7 mouse cellular contexts compared by ENCODE assay signal in genomic region chr16:18876442-18877308, GRCm38 (mm10). TPM values are rescaled to one million over a fixed set of nuclear protein-coding genes. Genes with fewer than 3 reads are reported as not detected.
A peak's percentile ranks its signal among the peaks of the same experiment; 100 is the strongest.
DNase-seq lines count a peak whose midpoint lies in the region; ATAC-seq lines count a peak whose summit lies in the region.

TSS of gene Mrpl40 (minus strand) at chr16:18876862.
TSS of gene Hira (plus strand) at chr16:18877037.

- H3K4me1 ChIP-seq in intestine, embryonic 16.5 days (ENCODE audit: control insufficient read depth, insufficient read depth, low read length), result 0 out of 2 replicates have a peak, but pooled peaks cover 6% of the 10 kb centered on the region
- peaks cover 8% of the 10 kb centered on the region for H3K4me1 ChIP-seq in midbrain, embryonic 11.5 days (ENCODE audit: control insufficient read depth, insufficient read depth, low read length)

- peak within 1 kb of the TSS; percentile 94 for H3K4me3 ChIP-seq in intestine, embryonic 16.5 days (ENCODE audit: low read length)
- H3K4me3 ChIP-seq in midbrain, embryonic 11.5 days (ENCODE audit: low read depth, low read length), result peak within 1 kb of the TSS; percentile 97

- no peaks in the 10 kb centered on the region for H3K9me3 ChIP-seq in intestine, embryonic 16.5 days (ENCODE audit: control insufficient read depth, low read length)
- H3K9me3 ChIP-seq in midbrain, embryonic 11.5 days (ENCODE audit: control insufficient read depth, low read length), result no peaks in the 10 kb centered on the region

- WGBS in intestine, embryonic 16.5 days, result under 1% methylated on average over 77 of the region's 93 CpGs
- WGBS in midbrain, embryonic 11.5 days, result under 1% methylated on average over 92 of the region's 93 CpGs

- peak within 1 kb of the TSS; percentile 62 for H3K4me2 ChIP-seq in intestine, embryonic 16.5 days (ENCODE audit: low read depth, low read length)
- H3K4me2 ChIP-seq in midbrain, embryonic 11.5 days, result peak within 1 kb of the TSS; percentile 74

- H3K36me3 ChIP-seq in intestine, embryonic 16.5 days (ENCODE audit: control insufficient read depth, insufficient read depth, low read length), result 0 out of 2 replicates have a peak, but pooled peaks cover 3% of the 10 kb centered on the region
- peaks cover 10% of the 10 kb centered on the region; the same call in 1 of the 2 replicates for H3K36me3 ChIP-seq in midbrain, embryonic 11.5 days (ENCODE audit: control insufficient read depth, insufficient read depth, low read length)

- H3K27me3 ChIP-seq in intestine, embryonic 16.5 days (replicated peaks; ENCODE audit: control insufficient read depth, insufficient read depth, low read length), result no peaks in the 10 kb centered on the region
- H3K27me3 ChIP-seq in midbrain, embryonic 11.5 days (ENCODE audit: control insufficient read depth, insufficient read depth, low read length), result no peaks in the 10 kb centered on the region

- peak within 1 kb of the TSS; percentile 94 for H3K27ac ChIP-seq in intestine, embryonic 16.5 days (ENCODE audit: low read length)
- peak within 1 kb of the TSS; percentile 91 for H3K27ac ChIP-seq in midbrain, embryonic 11.5 days (ENCODE audit: low read depth, low read length)

- ATAC-seq in intestine, embryonic 16.5 days, result peak; percentile 95
- peak; percentile 94 for ATAC-seq in midbrain, embryonic 11.5 days (ENCODE audit: low FRiP score)

- peak within 1 kb of the TSS; percentile 89 for H3K9ac ChIP-seq in intestine, embryonic 16.5 days (ENCODE audit: low read depth, low read length)
- peak within 1 kb of the TSS; percentile 95 for H3K9ac ChIP-seq in midbrain, embryonic 11.5 days (ENCODE audit: low read length)

- intact Hi-C loops in left cerebral cortex, postnatal 36 days (cut with DNase I), result loop anchor here (2.0 kb wide), 1 partner anchor 64 kb away; no protein-coding TSS in a partner anchor

- peak; percentile 98 for DNase-seq in adrenal gland, adult 2 months
- peak; percentile 81 for DNase-seq in embryo, embryonic 11.5 days (ENCODE audit: low read depth, low spot score)
- peak; percentile 96 for DNase-seq in gastrocnemius, postnatal 4 days (ENCODE audit: low spot score in 2 of 2)
- peak; percentile 92 to 94 for DNase-seq in left cerebral cortex, postnatal 36 days (ENCODE audit: low spot score in 2 of 2)
- DNase-seq in midbrain, embryonic 11.5 days (ENCODE audit: low spot score, missing footprints), result peak; percentile 99
- peak; percentile 85 for DNase-seq in skeletal muscle tissue, adult 2 months (ENCODE audit: low read depth, low spot score)

RNA-seq across cellular contexts. Expression of gene Mrpl40, which starts in this region (rescaled TPM):
- 10 to 100 TPM; 60.9 to 61.2 TPM for total RNA-seq in adrenal gland, adult 2 months (2021)
- 9.0 TPM in 2 replicates for polyA plus RNA-seq in adrenal gland, adult 2 months (2012; rRNA removed)
- 10 to 100 TPM; 45.8 to 47.6 TPM for total RNA-seq in gastrocnemius, postnatal 4 days (2021)
- 89.1 and 97.2 TPM in 2 replicates for polyA plus RNA-seq in intestine, embryonic 16.5 days (2015; fragmentation: Nextera tagmentation; extraction: Ambion mirVana)
- total RNA-seq in left cerebral cortex, postnatal 36 days (2021), result 10 to 100 TPM; 38.4 to 38.8 TPM
- 86.4 and 92.8 TPM in 2 replicates for polyA plus RNA-seq in midbrain, embryonic 11.5 days (2014; fragmentation: Nextera tagmentation; extraction: Ambion mirVana)

RNA-seq across cellular contexts. Expression of gene Hira, which starts in this region (rescaled TPM):
- 10 to 100 TPM; 33.0 to 37.9 TPM for total RNA-seq in adrenal gland, adult 2 months (2021)
- polyA plus RNA-seq in adrenal gland, adult 2 months (2012; rRNA removed), result 43.3 and 49.6 TPM in 2 replicates
- total RNA-seq in gastrocnemius, postnatal 4 days (2021), result 10 to 100 TPM; 38.9 to 44.8 TPM
- 5.5 and 6.5 TPM in 2 replicates for polyA plus RNA-seq in intestine, embryonic 16.5 days (2015; fragmentation: Nextera tagmentation; extraction: Ambion mirVana)
- total RNA-seq in left cerebral cortex, postnatal 36 days (2021), result 10 to 100 TPM; 71.9 to 83.9 TPM
- polyA plus RNA-seq in midbrain, embryonic 11.5 days (2014; fragmentation: Nextera tagmentation; extraction: Ambion mirVana), result 14.7 and 16.7 TPM in 2 replicates

Comparison
In these comparisons a context has a peak if more than half of its experiments do, and no peak if none do; other contexts are left out.
1. Peak in every context shown above with its lines: DNase-seq, ATAC-seq, H3K4me3 ChIP-seq and H3K27ac ChIP-seq.